ENCODE assay signal across 26 mouse cellular contexts in the genomic region with DNA sequence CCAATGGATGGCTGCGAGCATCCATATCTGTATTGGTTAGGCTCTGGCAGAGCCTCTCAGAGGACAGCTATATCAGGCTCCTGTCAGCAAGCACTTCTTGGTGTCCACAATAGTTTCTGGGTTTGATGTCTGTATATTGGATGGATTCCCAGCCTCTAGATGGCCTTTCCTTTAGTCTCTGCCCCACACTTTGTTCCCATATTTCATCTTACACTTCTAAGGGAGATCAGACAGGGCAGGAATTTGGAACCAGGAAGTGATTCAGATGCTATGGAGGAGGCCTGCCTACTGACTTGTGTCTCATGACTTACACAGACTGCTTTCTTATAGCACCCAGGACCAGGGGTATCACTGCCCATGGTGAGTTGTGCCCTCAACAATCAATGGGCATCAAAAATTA.
"Had no signal": no experiment of that assay in that cellular context is flagged by ENCODE, and none has a peak within 500 bp of the region (broad histone marks: within the 10 kb centered on the region; RNA-seq: fewer than 3 reads in every experiment).

No protein-coding gene starts in this region.

- H3K27ac ChIP-seq: gastrocnemius, adult 2 months; heart, embryonic 13.5 days; hindbrain, embryonic 10.5 days; hindbrain, embryonic 12.5 days; hindbrain, embryonic 14.5 days; intestine, embryonic 15.5 days; layer of hippocampus, adult 2 months; left cerebral cortex, adult 2 months; limb, embryonic 10.5 days; limb, embryonic 12.5 days had no signal

- DNase-seq: gastrocnemius, adult 2 months; gastrocnemius, postnatal 10 days; gastrocnemius, postnatal 25 days; heart, adult 18-20 months; heart, postnatal 14 days; heart, postnatal 36 days; kidney, adult 18-20 months; kidney, adult 8-10 months; kidney, postnatal 10 days; kidney, postnatal 25 days; kidney, postnatal 4 days; liver had no signal

- H3K9me3 ChIP-seq: heart, embryonic 13.5 days; hindbrain, embryonic 10.5 days; hindbrain, embryonic 12.5 days; intestine, embryonic 15.5 days; limb, embryonic 10.5 days; limb, embryonic 12.5 days had no signal

- ATAC-seq: hindbrain, embryonic 16.5 days; inflammation-experienced regulatory T-cells, adult 6 months; intestine, embryonic 15.5 days; intestine, postnatal 0 days had no signal

- H3K4me3 ChIP-seq: gastrocnemius, adult 2 months; heart, embryonic 13.5 days; hindbrain, embryonic 10.5 days; hindbrain, embryonic 12.5 days; intestine, embryonic 15.5 days; layer of hippocampus, adult 2 months; left cerebral cortex, adult 2 months; limb, embryonic 10.5 days; limb, embryonic 12.5 days had no signal

- H3K4me2 ChIP-seq: heart, embryonic 11.5 days; heart, embryonic 13.5 days; hindbrain, embryonic 12.5 days; hindbrain, embryonic 14.5 days; intestine, embryonic 15.5 days; limb, embryonic 12.5 days; liver, embryonic 11.5 days had no signal

- H3K27me3 ChIP-seq: heart, embryonic 13.5 days; hindbrain, embryonic 12.5 days; intestine, embryonic 15.5 days; limb, embryonic 12.5 days had no signal

- H3K36me3 ChIP-seq: heart, embryonic 13.5 days; hindbrain, embryonic 10.5 days; hindbrain, embryonic 12.5 days; intestine, embryonic 15.5 days; limb, embryonic 10.5 days; limb, embryonic 12.5 days had no signal

- H3K9ac ChIP-seq: heart, embryonic 13.5 days; hindbrain, embryonic 12.5 days; hindbrain, embryonic 14.5 days; intestine, embryonic 15.5 days; limb, embryonic 12.5 days had no signal

- H3K4me1 ChIP-seq: hindbrain, embryonic 10.5 days; hindbrain, embryonic 12.5 days; intestine, embryonic 15.5 days had no signal
